Mouse (Mus musculus): ENCODE measurements around the gene Mmd.

DNA sequence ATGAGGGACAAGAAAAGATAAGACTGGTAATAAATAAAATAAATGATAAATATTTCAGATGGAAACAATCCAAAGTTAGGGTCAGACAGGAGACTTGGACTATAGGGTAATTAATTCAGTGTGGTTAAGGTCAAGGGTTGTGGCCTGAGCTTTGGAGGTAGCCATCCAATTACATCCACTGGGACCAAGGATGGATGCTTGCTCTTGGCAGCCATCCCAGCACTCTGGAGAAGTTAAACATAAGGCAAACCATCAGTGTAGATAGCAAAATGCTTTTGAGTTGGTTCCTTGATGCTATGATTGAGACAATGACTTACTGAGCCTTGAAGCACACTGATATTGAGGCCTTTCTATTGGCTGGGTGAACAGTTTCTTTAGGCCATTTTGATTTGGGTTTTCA is 43.5 kb downstream of the Mmd start:
- TF ChIP-seq POLR2A (IDR thresholded peaks at IDR 0.05; ENCODE audit: borderline replicate concordance, extremely low read depth, low read depth, low read length): no peak
- no peak for TF ChIP-seq CTCF (IDR thresholded peaks at IDR 0.05; ENCODE audit: insufficient read depth, low read length)

Measured in lung, adult 2 months (tissue).